Mouse (Mus musculus): ENCODE data around the gene Bfar. TPM values are rescaled to one million over a fixed set of nuclear protein-coding genes. Genes with fewer than 3 reads are reported as not detected.

Gene Bfar
- total RNA-seq, 1 experiment, result 39.4 TPM

- Histone ChIP-seq H3K9me3 (ENCODE audit: control insufficient read depth, insufficient read depth, low read depth, low read length) (peaks cover 4% of the 10 kb centered on the region; the same call in 1 of the 2 replicates), H3K36me3 (ENCODE audit: control insufficient read depth, insufficient read depth, low read length, poor library complexity, severe bottlenecking) (no peaks in the 10 kb centered on the region), H3K9ac (ENCODE audit: insufficient read depth, low read depth, low read length, poor library complexity, severe bottlenecking) (0 out of 2 replicates have a peak overlapping the region, but pooled peaks have one; percentile 44), H3K4me3 (ENCODE audit: insufficient read depth in 1 of 2, low read depth in 1 of 2, low read length in 2 of 2, poor library complexity in 1 of 2, severe bottlenecking in 1 of 2) (peak overlapping the region; percentile 4 to 22; a peak in 1 of 4 replicates), H3K4me1 (ENCODE audit: control insufficient read depth in 2 of 2, insufficient read depth in 2 of 2, low read length in 2 of 2, poor library complexity in 1 of 2) (peaks cover 4 to 12% of the 10 kb centered on the region in 2 experiments), H3K27ac (ENCODE audit: insufficient read depth, low read depth, low read length, poor library complexity, severe bottlenecking) (peak overlapping the region; percentile 99)
- DNase-seq (ENCODE audit: low read depth, low spot score), result no peak
- in situ Hi-C loops (cut with MboI; ENCODE audit: low sequenced_read_pairs in 2 of 2, unreplicated experiment in 2 of 2), result no loop called here
- TF ChIP-seq ZC3H11A (IDR thresholded peaks at IDR 0.05; ENCODE audit: borderline replicate concordance, low read depth, low read length) (no peak), CHD2 (IDR thresholded peaks at IDR 0.05; ENCODE audit: low read depth, low read length) (no peak), ZNF384 (IDR thresholded peaks at IDR 0.05; ENCODE audit: low read depth, low read length) (no peak), HCFC1 (IDR thresholded peaks at IDR 0.05; ENCODE audit: borderline replicate concordance, insufficient read depth, low read length) (no peak), MAFK (IDR thresholded peaks at IDR 0.05; ENCODE audit: insufficient read depth, low read depth, low read length) (no peak)
These were observed 79.0 kb downstream of the Bfar start for GRCm38 (mm10) chr16:13750626-13751025.

Other genes starting within 250 kb of the Bfar start
- 28.1 and 30.3 TPM in 2 replicates for gene Parn, start 3.7 kb upstream of the Bfar start, total RNA-seq (2012; rRNA removed)
- gene 3110001I22Rik, start 71 bp downstream of the Bfar start, total RNA-seq (2012; rRNA removed), result 7.8 and 10.9 TPM in 2 replicates
- gene Pla2g10, start 59.1 kb downstream of the Bfar start, total RNA-seq (2012; rRNA removed), result 38.9 and 43.6 TPM in 2 replicates
- gene Rrn3, start 108.8 kb downstream of the Bfar start, total RNA-seq (2012; rRNA removed), result 125 and 147 TPM in 2 replicates
- gene Ntan1, start 147.0 kb downstream of the Bfar start, total RNA-seq (2012; rRNA removed), result 48.2 and 54.2 TPM in 2 replicates
- 50.8 and 88.3 TPM in 2 replicates for gene Pdxdc1, start 231.3 kb downstream of the Bfar start, total RNA-seq (2012; rRNA removed)
- gene Mpv17l, start 231.3 kb downstream of the Bfar start, total RNA-seq (2012; rRNA removed), result 8.4 and 13.9 TPM in 2 replicates

Data from ES-E14 (cell line).